Mouse (Mus musculus) heart, postnatal 0 days (tissue): ENCODE results near the gene Esrrg. TPM values are rescaled to one million over a fixed set of nuclear protein-coding genes. Genes with fewer than 3 reads are reported as not detected.

Source experiments
- ATAC-seq: fragments of 200-750 bp; cut with Nextera tagmentation; 2 replicates; pipeline ENCODE4 v1.8.0; 2017; ENCODE audit warnings: low read depth, moderate number of reproducible peaks, moderate library complexity; ENCODE audit not compliant: insufficient read depth
- DNase-seq: peaks from one replicate; pipeline ENCODE4 v3.0.0-alpha.2; 2016; ENCODE audit warnings: low spot score
- H3K27ac ChIP-seq: fragments of 300-500 bp; sonication (generic); 2 replicates; pipeline ENCODE4 v1.5.1; 2014; ENCODE audit warnings: low read depth, mild to moderate bottlenecking
- H3K27me3 ChIP-seq: fragments of 300-500 bp; sonication (generic); 2 replicates; pipeline ENCODE4 v1.6.1; 2014; ENCODE audit warnings: low read length, mixed read lengths; ENCODE audit not compliant: control insufficient read depth, insufficient read depth
- H3K36me3 ChIP-seq: fragments of 300-500 bp; sonication (generic); replicated peaks from 2 replicates; pipeline ENCODE4 v1.6.1; 2014; ENCODE audit warnings: low read length, mixed read lengths; ENCODE audit not compliant: control insufficient read depth, insufficient read depth
- H3K4me1 ChIP-seq: fragments of 300-500 bp; sonication (generic); 2 replicates; pipeline ENCODE4 v1.6.1; 2014; ENCODE audit warnings: antibody characterized with exemption; ENCODE audit not compliant: control insufficient read depth, insufficient read depth
- H3K4me2 ChIP-seq: fragments of 300-500 bp; sonication (generic); 2 replicates; pipeline ENCODE4 v1.6.1; 2014; ENCODE audit warnings: low read depth, mild to moderate bottlenecking, low read length, moderate library complexity
- H3K4me3 ChIP-seq: fragments of 300-500 bp; sonication (generic); 2 replicates; pipeline ENCODE4 v1.5.1; 2014; ENCODE audit warnings: low read depth, low read length
- H3K9ac ChIP-seq: fragments of 300-500 bp; sonication (generic); replicated peaks from 2 replicates; pipeline ENCODE4 v1.6.1; 2014; ENCODE audit warnings: low read depth, low read length, mixed read lengths
- H3K9me3 ChIP-seq: fragments of 300-500 bp; sonication (generic); replicated peaks from 2 replicates; pipeline ENCODE4 v1.6.1; 2016; ENCODE audit warnings: low read length; ENCODE audit not compliant: control insufficient read depth
- CTCF ChIP-seq: IDR thresholded peaks from 2 replicates; pipeline ENCODE4 v1.5.1; 2016; ENCODE audit warnings: antibody characterized with exemption, control low read depth, low read depth
- EP300 ChIP-seq: IDR thresholded peaks from 2 replicates; pipeline ENCODE4 v1.6.1; 2016; ENCODE audit warnings: antibody characterized with exemption, low read depth
- WGBS: fragments of 180-500 bp; shearing (Covaris S2); extraction: QIAGEN DNeasy Blood & Tissue Kit; methylation state at CpG from one replicate; pipeline ENCODE4 v1.1.7; 2014; 5-methylcytosine and 5-hydroxymethylcytosine counted together
- polyA plus RNA-seq: library from polyadenylated mRNA; unstranded; fragments of >200 nt; fragmentation: Nextera tagmentation; extraction: Ambion mirVana; gene quantifications from 2 replicates; pipeline ENCODE4 v1.2.1, GENCODE M21; 2015
- total RNA-seq: library from RNA; depleted of rRNA; stranded (reverse); fragments of >200 nt; gene quantifications from 2 replicates; pipeline ENCODE4 v1.2.3, GENCODE M21; 2014; ENCODE audit warnings: low replicate concordance

The Esrrg gene
- total and polyA plus RNA-seq, 2 experiments from 2014 or later: 11.5 to 16.8 TPM

DNA sequence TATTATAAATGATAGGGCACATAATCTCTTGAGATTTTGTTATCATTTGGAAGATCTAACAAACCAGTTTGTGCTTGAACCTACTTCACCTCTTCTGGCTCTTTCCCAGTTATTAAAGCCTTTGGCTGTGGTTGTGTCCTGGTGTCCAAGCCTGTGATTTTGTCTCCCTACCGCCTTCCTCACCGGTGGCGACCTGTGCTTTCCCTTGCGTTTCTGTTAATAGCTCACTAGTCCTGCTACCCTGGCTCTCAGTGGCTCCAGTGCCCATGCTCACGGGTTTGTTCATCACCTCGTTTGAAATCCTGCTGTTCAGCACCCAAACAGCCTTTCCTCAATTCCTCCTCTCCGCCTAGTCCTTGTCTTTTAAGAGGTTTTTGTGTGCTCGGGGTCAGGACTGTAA lies 511.2 kb downstream of the Esrrg start:
- Histone ChIP-seq H3K9me3 (no peaks in the 10 kb centered on the region), H3K27me3 (no peaks in the 10 kb centered on the region), H3K4me1 (peaks cover 14% of the 10 kb centered on the region), H3K27ac (no peak overlapping the region), H3K9ac (no peak overlapping the region), H3K36me3 (no peaks in the 10 kb centered on the region), H3K4me2 (no peak overlapping the region), H3K4me3 (no peak overlapping the region)
- 76% methylated on average over 8 of the region's 8 CpGs for WGBS
- no peak for ATAC-seq
- no peak for TF ChIP-seq EP300
- TF ChIP-seq CTCF: no peak
- no peak for DNase-seq

DNA sequence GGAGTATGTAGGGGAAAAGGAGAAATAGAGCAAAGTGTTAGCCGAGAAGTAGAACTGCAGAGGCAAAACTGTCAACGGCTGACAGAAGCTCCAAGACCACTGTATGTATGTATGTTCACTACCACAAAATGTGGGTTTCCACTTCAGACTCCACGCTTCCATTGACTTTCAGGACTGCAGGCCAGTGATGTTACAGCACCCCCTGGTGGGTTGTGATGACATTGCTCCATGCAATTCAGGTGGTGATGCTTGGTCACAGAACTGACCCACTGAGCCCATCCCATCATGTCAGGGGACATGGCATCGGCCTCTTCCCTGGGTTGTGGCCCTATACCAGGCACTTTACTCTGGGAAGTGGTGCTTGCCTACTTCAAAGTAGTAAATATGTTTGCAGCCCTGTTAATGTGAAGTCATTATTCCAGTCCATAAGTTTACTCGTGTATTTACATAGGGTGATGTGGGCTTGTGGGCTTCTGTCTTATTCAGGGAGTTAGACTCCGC lies 517.0 kb downstream of the Esrrg start:
- H3K27ac ChIP-seq: no peak overlapping the region
- no peak overlapping the region for H3K4me3 ChIP-seq
- H3K9ac ChIP-seq: no peak overlapping the region
- no peaks in the 10 kb centered on the region for H3K36me3 ChIP-seq
- WGBS: 92% methylated on average over 6 of the region's 6 CpGs
- no peaks in the 10 kb centered on the region for H3K27me3 ChIP-seq
- peak; percentile 52 for TF ChIP-seq CTCF
- no peak for TF ChIP-seq EP300
- DNase-seq (no peak), ATAC-seq (no peak)
- H3K4me1 ChIP-seq: no peaks in the 10 kb centered on the region
- no peak overlapping the region for H3K4me2 ChIP-seq
- H3K9me3 ChIP-seq: no peaks in the 10 kb centered on the region

GRCm38 (mm10) chr1:188136126-188136525 lies 527.5 kb downstream of the Esrrg start:
- no peaks in the 10 kb centered on the region for H3K4me1 ChIP-seq
- no peak overlapping the region for H3K4me3 ChIP-seq
- ATAC-seq (no peak), DNase-seq (no peak)
- 48% methylated on average over 5 of the region's 5 CpGs for WGBS
- no peak overlapping the region for H3K4me2 ChIP-seq
- no peak overlapping the region for H3K9ac ChIP-seq
- no peaks in the 10 kb centered on the region for H3K27me3 ChIP-seq
- no peaks in the 10 kb centered on the region for H3K9me3 ChIP-seq
- no peaks in the 10 kb centered on the region for H3K36me3 ChIP-seq
- H3K27ac ChIP-seq: no peak overlapping the region
- TF ChIP-seq CTCF (no peak), EP300 (no peak)

DNA sequence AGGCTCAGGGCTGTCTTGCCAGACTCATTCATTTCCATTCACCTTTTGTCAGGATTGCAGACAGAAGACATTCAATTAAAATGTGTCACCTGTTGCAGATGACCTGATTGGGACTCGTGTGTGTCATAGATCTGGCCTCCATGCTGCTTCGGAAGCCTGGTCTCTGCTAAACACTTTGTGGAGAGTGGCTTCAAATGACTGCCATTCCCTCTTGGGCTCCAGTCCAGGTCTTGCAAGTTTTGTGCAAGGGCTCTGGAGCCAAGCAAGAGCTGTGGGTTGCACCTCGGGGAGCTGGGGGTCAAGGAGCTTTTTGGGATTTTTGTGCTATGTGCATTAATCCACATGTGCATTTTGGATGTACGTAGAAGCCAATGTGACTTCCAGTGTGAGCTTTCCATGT lies 530.9 kb downstream of the Esrrg start:
- H3K4me1 ChIP-seq: no peaks in the 10 kb centered on the region
- ATAC-seq (no peak), DNase-seq (no peak)
- H3K27ac ChIP-seq: no peak overlapping the region
- no peaks in the 10 kb centered on the region for H3K9me3 ChIP-seq
- H3K9ac ChIP-seq: no peak overlapping the region
- no peaks in the 10 kb centered on the region for H3K27me3 ChIP-seq
- 54% methylated on average over 4 of the region's 4 CpGs for WGBS
- no peaks in the 10 kb centered on the region for H3K36me3 ChIP-seq
- H3K4me3 ChIP-seq: no peak overlapping the region
- no peak overlapping the region for H3K4me2 ChIP-seq
- TF ChIP-seq CTCF (no peak), EP300 (no peak)

GRCm38 (mm10) chr1:188140221-188140620 lies 531.6 kb downstream of the Esrrg start:
- no peak overlapping the region for H3K9ac ChIP-seq
- no peaks in the 10 kb centered on the region for H3K4me1 ChIP-seq
- no peak for ATAC-seq
- WGBS: 69% methylated on average over 4 of the region's 4 CpGs
- H3K27ac ChIP-seq: no peak overlapping the region
- no peak for DNase-seq
- no peaks in the 10 kb centered on the region for H3K9me3 ChIP-seq
- no peak overlapping the region for H3K4me3 ChIP-seq
- no peaks in the 10 kb centered on the region for H3K36me3 ChIP-seq
- H3K4me2 ChIP-seq: no peak overlapping the region
- H3K27me3 ChIP-seq: no peaks in the 10 kb centered on the region
- no peak for TF ChIP-seq EP300
- TF ChIP-seq CTCF: no peak
